8 mouse cellular contexts compared by ENCODE assay signal in genomic region chr13:23584331-23584730, GRCm38 (mm10). TPM values are rescaled to one million over a fixed set of nuclear protein-coding genes. Genes with fewer than 3 reads are reported as not detected.
DNase-seq lines count a peak whose midpoint lies in the region; ATAC-seq lines count a peak whose summit lies in the region.

No protein-coding gene starts in this region.

- peak overlapping the region; percentile 72 for H3K4me2 ChIP-seq in lung, embryonic 15.5 days
- H3K4me2 ChIP-seq in intestine, embryonic 15.5 days (replicated peaks): peak overlapping the region; percentile 68
- H3K4me2 ChIP-seq in neural tube, embryonic 11.5 days (ENCODE audit: low read depth): peak overlapping the region; percentile 83

- H3K36me3 ChIP-seq in lung, embryonic 15.5 days: no peaks in the 10 kb centered on the region
- H3K36me3 ChIP-seq in intestine, embryonic 15.5 days: no peaks in the 10 kb centered on the region
- H3K36me3 ChIP-seq in neural tube, embryonic 11.5 days (ENCODE audit: control insufficient read depth, insufficient read depth, low read length): no peaks in the 10 kb centered on the region

- peaks cover 40% of the 10 kb centered on the region for H3K4me1 ChIP-seq in lung, embryonic 15.5 days
- H3K4me1 ChIP-seq in intestine, embryonic 15.5 days (replicated peaks): peaks cover 16% of the 10 kb centered on the region; the same call in 1 of the 2 replicates
- H3K4me1 ChIP-seq in neural tube, embryonic 11.5 days (ENCODE audit: control insufficient read depth, insufficient read depth, low read length): peaks cover 24% of the 10 kb centered on the region

- no peaks in the 10 kb centered on the region for H3K27me3 ChIP-seq in lung, embryonic 15.5 days
- H3K27me3 ChIP-seq in intestine, embryonic 15.5 days (replicated peaks): no peaks in the 10 kb centered on the region
- H3K27me3 ChIP-seq in neural tube, embryonic 11.5 days (ENCODE audit: control insufficient read depth, insufficient read depth, low read length): no peaks in the 10 kb centered on the region

- H3K9ac ChIP-seq in lung, embryonic 15.5 days: peak overlapping the region; percentile 68
- peak overlapping the region; percentile 31; the same call in 1 of the 2 replicates for H3K9ac ChIP-seq in intestine, embryonic 15.5 days
- peak overlapping the region; percentile 80 for H3K9ac ChIP-seq in neural tube, embryonic 11.5 days (ENCODE audit: low read length)

- H3K9me3 ChIP-seq in lung, embryonic 15.5 days: no peaks in the 10 kb centered on the region
- no peaks in the 10 kb centered on the region for H3K9me3 ChIP-seq in intestine, embryonic 15.5 days
- H3K9me3 ChIP-seq in neural tube, embryonic 11.5 days (ENCODE audit: control insufficient read depth, low read length): no peaks in the 10 kb centered on the region

- H3K27ac ChIP-seq in lung, embryonic 15.5 days: peak overlapping the region; percentile 98
- peak overlapping the region; percentile 96 for H3K27ac ChIP-seq in intestine, embryonic 15.5 days
- H3K27ac ChIP-seq in neural tube, embryonic 11.5 days (ENCODE audit: low read depth, low read length): peak overlapping the region; percentile 97

- ATAC-seq in lung, embryonic 15.5 days (ENCODE audit: borderline replicate concordance, extremely low read depth, low FRiP score, low TSS enrichment): no peak
- no peak for ATAC-seq in intestine, embryonic 15.5 days
- no peak for ATAC-seq in neural tube, embryonic 11.5 days (ENCODE audit: insufficient read depth, low FRiP score, low TSS enrichment)

- H3K4me3 ChIP-seq in lung, embryonic 15.5 days: peak overlapping the region; percentile 48
- 0 out of 2 replicates have a peak overlapping the region, but pooled peaks have one; percentile 45 for H3K4me3 ChIP-seq in intestine, embryonic 15.5 days (replicated peaks)
- H3K4me3 ChIP-seq in neural tube, embryonic 11.5 days (ENCODE audit: low read depth, low read length): peak overlapping the region; percentile 39; the same call in 1 of the 2 replicates

- DNase-seq in lung, postnatal 14 days: no peak
- peak; percentile 50 for DNase-seq in embryo, embryonic 10 days (ENCODE audit: low spot score)
- DNase-seq in neural tube, embryonic 11.5 days (ENCODE audit: low spot score): peak; percentile 23
- DNase-seq in urinary bladder, postnatal 10 days (ENCODE audit: low spot score): no peak
- no peak for DNase-seq in right cerebral cortex, postnatal 36 days (ENCODE audit: low spot score in 2 of 2)
- no peak for DNase-seq in right cerebral cortex, postnatal 10 days (ENCODE audit: low spot score in 2 of 2)

RNA-seq across cellular contexts. Expression of gene Hist1h4d, which starts 2.9 kb away (rescaled TPM):
- polyA plus RNA-seq in lung, embryonic 15.5 days (2015; fragmentation: Nextera tagmentation; extraction: Ambion mirVana): 160 and 177 TPM in 2 replicates
- 98.7 and 101 TPM in 2 replicates for polyA plus RNA-seq in intestine, embryonic 15.5 days (2015; fragmentation: Nextera tagmentation; extraction: Ambion mirVana)
- polyA plus RNA-seq in neural tube, embryonic 11.5 days (2014; fragmentation: Nextera tagmentation; extraction: Ambion mirVana): 89.4 and 91.9 TPM in 2 replicates

RNA-seq across cellular contexts. Expression of gene Hist1h3d, which starts 8.8 kb away (rescaled TPM):
- 9.4 and 10.2 TPM in 2 replicates for polyA plus RNA-seq in lung, embryonic 15.5 days (2015; fragmentation: Nextera tagmentation; extraction: Ambion mirVana)
- polyA plus RNA-seq in intestine, embryonic 15.5 days (2015; fragmentation: Nextera tagmentation; extraction: Ambion mirVana): 5.2 and 6.2 TPM in 2 replicates
- 8.1 and 10.4 TPM in 2 replicates for polyA plus RNA-seq in neural tube, embryonic 11.5 days (2014; fragmentation: Nextera tagmentation; extraction: Ambion mirVana)

RNA-seq across cellular contexts. Expression of gene Hist1h2ad, which starts 10.2 kb away (rescaled TPM):
- 3.1 and 4.6 TPM in 2 replicates for polyA plus RNA-seq in lung, embryonic 15.5 days (2015; fragmentation: Nextera tagmentation; extraction: Ambion mirVana)
- polyA plus RNA-seq in intestine, embryonic 15.5 days (2015; fragmentation: Nextera tagmentation; extraction: Ambion mirVana): 1.8 and 3.0 TPM in 2 replicates
- 0.90 and 4.0 TPM in 2 replicates for polyA plus RNA-seq in neural tube, embryonic 11.5 days (2014; fragmentation: Nextera tagmentation; extraction: Ambion mirVana)

RNA-seq across cellular contexts. Expression of gene Hist1h2bf, which starts 10.3 kb away (rescaled TPM):
- 10.1 and 10.2 TPM in 2 replicates for polyA plus RNA-seq in lung, embryonic 15.5 days (2015; fragmentation: Nextera tagmentation; extraction: Ambion mirVana)
- polyA plus RNA-seq in intestine, embryonic 15.5 days (2015; fragmentation: Nextera tagmentation; extraction: Ambion mirVana): 4.2 and 4.5 TPM in 2 replicates
- 3.4 and 4.1 TPM in 2 replicates for polyA plus RNA-seq in neural tube, embryonic 11.5 days (2014; fragmentation: Nextera tagmentation; extraction: Ambion mirVana)

RNA-seq across cellular contexts. Expression of gene Hist1h2bg, which starts 13.1 kb away (rescaled TPM):
- 14.5 and 17.7 TPM in 2 replicates for polyA plus RNA-seq in lung, embryonic 15.5 days (2015; fragmentation: Nextera tagmentation; extraction: Ambion mirVana)
- polyA plus RNA-seq in intestine, embryonic 15.5 days (2015; fragmentation: Nextera tagmentation; extraction: Ambion mirVana): 7.1 and 11.5 TPM in 2 replicates
- 6.9 and 10.2 TPM in 2 replicates for polyA plus RNA-seq in neural tube, embryonic 11.5 days (2014; fragmentation: Nextera tagmentation; extraction: Ambion mirVana)

Comparison
In these comparisons a context has a peak if more than half of its experiments do, and no peak if none do; other contexts are left out.
1. DNase-seq: peak in embryo, embryonic 10 days (single experiment) and neural tube, embryonic 11.5 days (single experiment); none in lung, postnatal 14 days (single experiment), urinary bladder, postnatal 10 days (single experiment), right cerebral cortex, postnatal 36 days (0 of 2) and right cerebral cortex, postnatal 10 days (0 of 2).
2. Peak in every context shown above with its lines, with median percentiles within 50 percentile points of each other: H3K27ac ChIP-seq, H3K4me2 ChIP-seq, H3K4me3 ChIP-seq and H3K9ac ChIP-seq.